Mouse (Mus musculus): ENCODE results near the gene Mark3. TPM values are rescaled to one million over a fixed set of nuclear protein-coding genes. Genes with fewer than 3 reads are reported as not detected.
"Not testable (repeated sequence)": the region's sequence is repeated elsewhere in the genome, so short reads cannot be mapped to it uniquely, and the experiment has no call there.

Gene Mark3
- polyA plus RNA-seq, 1 experiment from 2014 or later, result 70.5 TPM

GRCm38 (mm10) chr12:111660628-111661027 is 86.3 kb downstream of the Mark3 start:
- WGBS, result 93% methylated on average over 1 of the region's 1 CpGs
- H3K36me3 ChIP-seq (replicated peaks; ENCODE audit: control insufficient read depth, insufficient read depth, low read depth, low read length), result no peaks in the 10 kb centered on the region; the same call in 1 of the 2 replicates
- no peak overlapping the region for H3K9ac ChIP-seq (replicated peaks; ENCODE audit: low read length)
- no peaks in the 10 kb centered on the region for H3K9me3 ChIP-seq (replicated peaks; ENCODE audit: control insufficient read depth, low read length)
- H3K4me2 ChIP-seq (ENCODE audit: low read depth, low read length), result no peak overlapping the region
- DNase-seq (ENCODE audit: low spot score), result no peak
- no peak for ATAC-seq (replicated peaks; ENCODE audit: insufficient number of reproducible peaks, low FRiP score, low TSS enrichment, low read depth)
- no peak overlapping the region for H3K27ac ChIP-seq (replicated peaks; ENCODE audit: low read depth, low read length)
- no peaks in the 10 kb centered on the region for H3K27me3 ChIP-seq (ENCODE audit: control insufficient read depth, insufficient read depth, low read length)
- H3K4me3 ChIP-seq (ENCODE audit: low read depth, low read length), result no peak overlapping the region
- H3K4me1 ChIP-seq (ENCODE audit: control insufficient read depth, insufficient read depth, low read length), result no peaks in the 10 kb centered on the region

GRCm38 (mm10) chr12:111661554-111661953 is 87.2 kb downstream of the Mark3 start:
- not testable (repeated sequence) for DNase-seq (ENCODE audit: low spot score); H3K27ac ChIP-seq (replicated peaks; ENCODE audit: low read depth, low read length); H3K36me3 ChIP-seq (replicated peaks; ENCODE audit: control insufficient read depth, insufficient read depth, low read depth, low read length); H3K9ac ChIP-seq (replicated peaks; ENCODE audit: low read length); H3K4me3 ChIP-seq (ENCODE audit: low read depth, low read length); H3K9me3 ChIP-seq (replicated peaks; ENCODE audit: control insufficient read depth, low read length); ATAC-seq (replicated peaks; ENCODE audit: insufficient number of reproducible peaks, low FRiP score, low TSS enrichment, low read depth); H3K27me3 ChIP-seq (ENCODE audit: control insufficient read depth, insufficient read depth, low read length); H3K4me1 ChIP-seq (ENCODE audit: control insufficient read depth, insufficient read depth, low read length); H3K4me2 ChIP-seq (ENCODE audit: low read depth, low read length)
- WGBS, result 96% methylated on average over 11 of the region's 11 CpGs

- H3K4me1 ChIP-seq (ENCODE audit: control insufficient read depth, insufficient read depth, low read length), result no peaks in the 10 kb centered on the region
- no peak overlapping the region for H3K4me3 ChIP-seq (ENCODE audit: low read depth, low read length)
- no peaks in the 10 kb centered on the region for H3K27me3 ChIP-seq (ENCODE audit: control insufficient read depth, insufficient read depth, low read length)
- WGBS, result 69% methylated on average over 17 of the region's 17 CpGs
- DNase-seq (ENCODE audit: low spot score) (no peak), ATAC-seq (replicated peaks; ENCODE audit: insufficient number of reproducible peaks, low FRiP score, low TSS enrichment, low read depth) (no peak)
- H3K27ac ChIP-seq (replicated peaks; ENCODE audit: low read depth, low read length), result no peak overlapping the region; the same call in 1 of the 2 replicates
- H3K4me2 ChIP-seq (ENCODE audit: low read depth, low read length), result no peak overlapping the region
- no peak overlapping the region for H3K9ac ChIP-seq (replicated peaks; ENCODE audit: low read length)
- no peaks in the 10 kb centered on the region for H3K9me3 ChIP-seq (replicated peaks; ENCODE audit: control insufficient read depth, low read length)
- no peaks in the 10 kb centered on the region for H3K36me3 ChIP-seq (replicated peaks; ENCODE audit: control insufficient read depth, insufficient read depth, low read depth, low read length)
Observed at GRCm38 (mm10) chr12:111663228-111664143, 89.2 kb downstream of the Mark3 start.

- H3K36me3 ChIP-seq (replicated peaks; ENCODE audit: control insufficient read depth, insufficient read depth, low read depth, low read length), result no peaks in the 10 kb centered on the region
- H3K9ac ChIP-seq (replicated peaks; ENCODE audit: low read length), result no peak overlapping the region
- H3K27ac ChIP-seq (replicated peaks; ENCODE audit: low read depth, low read length), result no peak overlapping the region; the same call in 1 of the 2 replicates
- H3K9me3 ChIP-seq (replicated peaks; ENCODE audit: control insufficient read depth, low read length), result no peaks in the 10 kb centered on the region
- no peak overlapping the region for H3K4me2 ChIP-seq (ENCODE audit: low read depth, low read length)
- WGBS, result 46% methylated on average over 6 of the region's 6 CpGs
- H3K4me3 ChIP-seq (ENCODE audit: low read depth, low read length), result no peak overlapping the region
- no peaks in the 10 kb centered on the region for H3K27me3 ChIP-seq (ENCODE audit: control insufficient read depth, insufficient read depth, low read length)
- 0 out of 2 replicates have a peak, but pooled peaks cover 2% of the 10 kb centered on the region for H3K4me1 ChIP-seq (ENCODE audit: control insufficient read depth, insufficient read depth, low read length)
- no peak for ATAC-seq (replicated peaks; ENCODE audit: insufficient number of reproducible peaks, low FRiP score, low TSS enrichment, low read depth)
- DNase-seq (ENCODE audit: low spot score), result peak; percentile 45
Observed at GRCm38 (mm10) chr12:111664144-111664634, 89.9 kb downstream of the Mark3 start.

GRCm38 (mm10) chr12:111665041-111665880 is 90.9 kb downstream of the Mark3 start:
- Histone ChIP-seq H3K4me2 (ENCODE audit: low read depth, low read length) (no peak overlapping the region), H3K27me3 (ENCODE audit: control insufficient read depth, insufficient read depth, low read length) (peaks cover 5% of the 10 kb centered on the region), H3K4me1 (ENCODE audit: control insufficient read depth, insufficient read depth, low read length) (0 out of 2 replicates have a peak, but pooled peaks cover 2% of the 10 kb centered on the region), H3K9ac (replicated peaks; ENCODE audit: low read length) (no peak overlapping the region), H3K36me3 (replicated peaks; ENCODE audit: control insufficient read depth, insufficient read depth, low read depth, low read length) (no peaks in the 10 kb centered on the region), H3K27ac (replicated peaks; ENCODE audit: low read depth, low read length) (0 out of 2 replicates have a peak overlapping the region, but pooled peaks have one; percentile 3), H3K9me3 (replicated peaks; ENCODE audit: control insufficient read depth, low read length) (no peaks in the 10 kb centered on the region), H3K4me3 (ENCODE audit: low read depth, low read length) (no peak overlapping the region)
- no peak for ATAC-seq (replicated peaks; ENCODE audit: insufficient number of reproducible peaks, low FRiP score, low TSS enrichment, low read depth)
- WGBS, result 84% methylated on average over 13 of the region's 13 CpGs
- DNase-seq (ENCODE audit: low spot score), result no peak

- 77% methylated on average over 13 of the region's 13 CpGs for WGBS
- no peak overlapping the region for H3K4me2 ChIP-seq (ENCODE audit: low read depth, low read length)
- no peaks in the 10 kb centered on the region for H3K9me3 ChIP-seq (replicated peaks; ENCODE audit: control insufficient read depth, low read length)
Observed at GRCm38 (mm10) chr12:111666380-111666779, 92.1 kb downstream of the Mark3 start.

GRCm38 (mm10) chr12:111667421-111667820 is 93.1 kb downstream of the Mark3 start:
- 87% methylated on average over 5 of the region's 5 CpGs for WGBS
- 0 out of 2 replicates have a peak, but pooled peaks cover 7% of the 10 kb centered on the region for H3K4me1 ChIP-seq (ENCODE audit: control insufficient read depth, insufficient read depth, low read length)
- H3K27ac ChIP-seq (replicated peaks; ENCODE audit: low read depth, low read length), result no peak overlapping the region

More at GRCm38 (mm10) chr12:111666380-111666779, 92.1 kb downstream of the Mark3 start:
- Histone ChIP-seq H3K27me3 (ENCODE audit: control insufficient read depth, insufficient read depth, low read length) (peaks cover 16% of the 10 kb centered on the region), H3K9ac (replicated peaks; ENCODE audit: low read length) (no peak overlapping the region), H3K36me3 (replicated peaks; ENCODE audit: control insufficient read depth, insufficient read depth, low read depth, low read length) (no peaks in the 10 kb centered on the region), H3K4me3 (ENCODE audit: low read depth, low read length) (no peak overlapping the region), H3K27ac (replicated peaks; ENCODE audit: low read depth, low read length) (no peak overlapping the region), H3K4me1 (ENCODE audit: control insufficient read depth, insufficient read depth, low read length) (0 out of 2 replicates have a peak, but pooled peaks cover 7% of the 10 kb centered on the region)
- ATAC-seq (replicated peaks; ENCODE audit: insufficient number of reproducible peaks, low FRiP score, low TSS enrichment, low read depth) (no peak), DNase-seq (ENCODE audit: low spot score) (no peak)

More at GRCm38 (mm10) chr12:111667421-111667820, 93.1 kb downstream of the Mark3 start:
- peaks cover 21% of the 10 kb centered on the region for H3K27me3 ChIP-seq (ENCODE audit: control insufficient read depth, insufficient read depth, low read length)
- no peaks in the 10 kb centered on the region for H3K36me3 ChIP-seq (replicated peaks; ENCODE audit: control insufficient read depth, insufficient read depth, low read depth, low read length)
- no peak overlapping the region for H3K4me3 ChIP-seq (ENCODE audit: low read depth, low read length)
- ATAC-seq (replicated peaks; ENCODE audit: insufficient number of reproducible peaks, low FRiP score, low TSS enrichment, low read depth) (no peak), DNase-seq (ENCODE audit: low spot score) (no peak)
- H3K9me3 ChIP-seq (replicated peaks; ENCODE audit: control insufficient read depth, low read length), result no peaks in the 10 kb centered on the region
- no peak overlapping the region for H3K9ac ChIP-seq (replicated peaks; ENCODE audit: low read length)
- H3K4me2 ChIP-seq (ENCODE audit: low read depth, low read length), result no peak overlapping the region
